Mouse (Mus musculus) bone marrow macrophage, adult 2 months (primary cell): Measurements from ENCODE around the gene 5830473C10Rik.

Experiments used
- CTCF ChIP-seq: IDR thresholded peaks from 2 replicates; pipeline ENCODE4 v1.5.1; 2012; ENCODE audit warnings: low read depth, mild to moderate bottlenecking, low read length, moderate library complexity
- POLR2A ChIP-seq: IDR thresholded peaks from 2 replicates; pipeline ENCODE4 v1.6.1; 2012; ENCODE audit warnings: mild to moderate bottlenecking, low read depth, low read length, borderline replicate concordance

GRCm38 (mm10) chr5:90579556-90579955 lies 18.6 kb downstream of the 5830473C10Rik start:
- TF ChIP-seq CTCF = no peak
- no peak for TF ChIP-seq POLR2A
